28 mouse cellular contexts compared by ENCODE assay signal in genomic region chr2:80080090-80080821, GRCm38 (mm10). TPM values are rescaled to one million over a fixed set of nuclear protein-coding genes. Genes with fewer than 3 reads are reported as not detected.
DNase-seq lines count a peak whose midpoint lies in the region; ATAC-seq and TF ChIP-seq lines count a peak whose summit lies in the region.
"Had no signal": no experiment of that assay in that cellular context is flagged by ENCODE, and none has a peak within 500 bp of the region (broad histone marks: within the 10 kb centered on the region; RNA-seq: fewer than 3 reads in every experiment).

No protein-coding gene starts in this region.

- H3K9me3 ChIP-seq in liver, embryonic 15.5 days (replicated peaks), result no peaks in the 10 kb centered on the region
- no peaks in the 10 kb centered on the region for H3K9me3 ChIP-seq in liver, embryonic 12.5 days (replicated peaks)
- no peaks in the 10 kb centered on the region for H3K9me3 ChIP-seq in kidney, embryonic 16.5 days (ENCODE audit: low read length)
- H3K9me3 ChIP-seq: embryonic facial prominence, embryonic 12.5 days; forebrain, embryonic 15.5 days; heart, embryonic 13.5 days; hindbrain, embryonic 12.5 days; limb, embryonic 15.5 days had no signal

- H3K36me3 ChIP-seq in liver, embryonic 15.5 days (replicated peaks), result no peaks in the 10 kb centered on the region
- no peaks in the 10 kb centered on the region for H3K36me3 ChIP-seq in liver, embryonic 12.5 days
- H3K36me3 ChIP-seq in kidney, embryonic 16.5 days (ENCODE audit: insufficient read depth, low read length), result no peaks in the 10 kb centered on the region
- H3K36me3 ChIP-seq: embryonic facial prominence, embryonic 12.5 days; forebrain, embryonic 15.5 days; heart, embryonic 13.5 days; hindbrain, embryonic 12.5 days; limb, embryonic 15.5 days had no signal

- H3K4me2 ChIP-seq in liver, embryonic 15.5 days, result no peak overlapping the region
- no peak overlapping the region for H3K4me2 ChIP-seq in liver, embryonic 12.5 days
- H3K4me2 ChIP-seq in kidney, embryonic 16.5 days (replicated peaks; ENCODE audit: low read depth, low read length), result no peak overlapping the region
- H3K4me2 ChIP-seq: embryonic facial prominence, embryonic 12.5 days; forebrain, embryonic 15.5 days; heart, embryonic 13.5 days; hindbrain, embryonic 12.5 days; limb, embryonic 15.5 days; midbrain, embryonic 11.5 days had no signal

- WGBS in liver, embryonic 15.5 days (ENCODE audit: insufficient replicate concordance), result 59% methylated on average over 9 of the region's 9 CpGs
- WGBS in liver, embryonic 12.5 days (ENCODE audit: insufficient replicate concordance), result 71% methylated on average over 9 of the region's 9 CpGs
- 41% methylated on average over 9 of the region's 9 CpGs for WGBS in bone marrow, adult 2 months
- WGBS in kidney, embryonic 16.5 days, result 86% methylated on average over 9 of the region's 9 CpGs

- no peaks in the 10 kb centered on the region for H3K27me3 ChIP-seq in liver, embryonic 15.5 days
- no peaks in the 10 kb centered on the region for H3K27me3 ChIP-seq in liver, embryonic 12.5 days (replicated peaks)
- H3K27me3 ChIP-seq in kidney, embryonic 16.5 days (ENCODE audit: insufficient read depth, low read length), result no peaks in the 10 kb centered on the region
- H3K27me3 ChIP-seq: embryonic facial prominence, embryonic 12.5 days; forebrain, embryonic 15.5 days; heart, embryonic 13.5 days; hindbrain, embryonic 12.5 days; limb, embryonic 15.5 days had no signal

- TF ChIP-seq POLR2A in bone marrow, adult 2 months (IDR thresholded peaks at IDR 0.05; ENCODE audit: borderline replicate concordance, control insufficient read depth, low read depth, low read length), result no peak

- no peak for TF ChIP-seq CTCF in bone marrow, adult 2 months (IDR thresholded peaks at IDR 0.05; ENCODE audit: control insufficient read depth, insufficient read depth, low read length)

- ATAC-seq in liver, embryonic 15.5 days (ENCODE audit: insufficient read depth), result peak; percentile 52
- ATAC-seq in liver, embryonic 12.5 days, result no peak
- ATAC-seq in granulocyte monocyte progenitor cell, adult 5-6 weeks (replicated peaks; ENCODE audit: poor library complexity, severe bottlenecking), result peak; percentile 92
- ATAC-seq in megakaryocyte progenitor cell, adult 5-6 weeks (replicated peaks; ENCODE audit: poor library complexity), result peak; percentile 93
- no peak for ATAC-seq in kidney, embryonic 16.5 days (ENCODE audit: low FRiP score, low TSS enrichment)
- ATAC-seq: forebrain, embryonic 15.5 days; inflammation-experienced regulatory T-cells, adult 6 months had no signal

- H3K4me1 ChIP-seq in liver, embryonic 15.5 days (replicated peaks), result no peaks in the 10 kb centered on the region
- no peaks in the 10 kb centered on the region for H3K4me1 ChIP-seq in liver, embryonic 12.5 days
- H3K4me1 ChIP-seq in bone marrow, adult 2 months (ENCODE audit: control insufficient read depth, insufficient read depth, low read length), result no peaks in the 10 kb centered on the region
- H3K4me1 ChIP-seq in kidney, embryonic 16.5 days (ENCODE audit: insufficient read depth, low read length), result no peaks in the 10 kb centered on the region
- H3K4me1 ChIP-seq: embryonic facial prominence, embryonic 12.5 days; forebrain, embryonic 15.5 days; heart, embryonic 13.5 days; hindbrain, embryonic 12.5 days; limb, embryonic 15.5 days had no signal

- DNase-seq in natural killer cell, adult 2 months (ENCODE audit: low spot score in 2 of 2), result no peak
- no peak for DNase-seq in Muller cell, postnatal 12 days (ENCODE audit: inconsistent ontology term)
- DNase-seq: adrenal gland, postnatal 14 days; cerebellum, adult 11 months; cerebellum, adult 9-11 months; gastrocnemius, postnatal 10 days; heart, postnatal 14 days; kidney, adult 18-20 months; kidney, postnatal 10 days; left cerebral cortex, postnatal 4 days; lung, postnatal 10 days; retina, postnatal 1 day; right cerebral cortex, postnatal 25 days; thymus, postnatal 14 days had no signal

- no peak overlapping the region for H3K9ac ChIP-seq in liver, embryonic 15.5 days
- H3K9ac ChIP-seq in liver, embryonic 12.5 days, result no peak overlapping the region
- H3K9ac ChIP-seq in kidney, embryonic 16.5 days (replicated peaks; ENCODE audit: low read length), result no peak overlapping the region
- H3K9ac ChIP-seq: embryonic facial prominence, embryonic 12.5 days; forebrain, embryonic 15.5 days; heart, embryonic 13.5 days; hindbrain, embryonic 12.5 days; limb, embryonic 15.5 days had no signal

- no peak overlapping the region for H3K4me3 ChIP-seq in liver, embryonic 15.5 days (replicated peaks)
- no peak overlapping the region for H3K4me3 ChIP-seq in liver, embryonic 12.5 days
- no peak overlapping the region for H3K4me3 ChIP-seq in bone marrow, adult 2 months (replicated peaks; ENCODE audit: control insufficient read depth, low read depth, low read length)
- H3K4me3 ChIP-seq in kidney, embryonic 16.5 days (ENCODE audit: low read length), result no peak overlapping the region
- H3K4me3 ChIP-seq: embryonic facial prominence, embryonic 12.5 days; forebrain, embryonic 15.5 days; heart, embryonic 13.5 days; hindbrain, embryonic 12.5 days; left cerebral cortex, adult 2 months; limb, embryonic 15.5 days had no signal

- no peak overlapping the region for H3K27ac ChIP-seq in liver, embryonic 15.5 days (replicated peaks)
- H3K27ac ChIP-seq in liver, embryonic 12.5 days, result no peak overlapping the region
- peak overlapping the region; percentile 26; the same call in 1 of the 2 replicates for H3K27ac ChIP-seq in bone marrow, adult 2 months (ENCODE audit: control insufficient read depth, insufficient read depth, low read depth, low read length, poor library complexity)
- no peak overlapping the region for H3K27ac ChIP-seq in kidney, embryonic 16.5 days (ENCODE audit: low read length)
- H3K27ac ChIP-seq: embryonic facial prominence, embryonic 12.5 days; forebrain, embryonic 15.5 days; heart, embryonic 13.5 days; hindbrain, embryonic 12.5 days; left cerebral cortex, adult 2 months; limb, embryonic 15.5 days had no signal

RNA-seq across cellular contexts. Expression of gene Pde1a, which starts 49.0 kb away (rescaled TPM):
- 2.5 and 3.8 TPM in 2 replicates for polyA plus RNA-seq in liver, embryonic 15.5 days (2015; fragmentation: Nextera tagmentation; extraction: Ambion mirVana)
- polyA plus RNA-seq in liver, embryonic 12.5 days (2016; fragmentation: Nextera tagmentation; extraction: Ambion mirVana), result 9.5 and 10.7 TPM in 2 replicates
- 1.5 and 2.6 TPM in 2 replicates for polyA plus RNA-seq in bone marrow, adult 2 months (2011; ENCODE audit: insufficient read depth, insufficient read length, low replicate concordance, missing spikeins)
- total RNA-seq in granulocyte monocyte progenitor cell, adult 5-6 weeks (2014; fragmentation: Nextera tagmentation), result not detected in 2 replicates
- not detected in 2 replicates for total RNA-seq in granulocyte monocyte progenitor cell, adult 5-6 weeks (2017)
- not detected in 2 replicates for total RNA-seq in megakaryocyte progenitor cell, adult 5-6 weeks (2015)
- not detected in 2 replicates for total RNA-seq in megakaryocyte progenitor cell, adult 5-6 weeks (2017)
- 16.4 and 17.8 TPM in 2 replicates for polyA plus RNA-seq in kidney, embryonic 16.5 days (2015; fragmentation: Nextera tagmentation; extraction: Ambion mirVana)
- polyA plus RNA-seq: inflammation-experienced regulatory T-cells, adult 6 months had no signal

Comparison
In these comparisons a context has a peak if more than half of its experiments do, and no peak if none do; other contexts are left out.
1. ATAC-seq: peak in liver, embryonic 15.5 days (single experiment), granulocyte monocyte progenitor cell, adult 5-6 weeks (single experiment) and megakaryocyte progenitor cell, adult 5-6 weeks (single experiment); none in liver, embryonic 12.5 days (single experiment) and kidney, embryonic 16.5 days (single experiment).